Mouse (Mus musculus): ENCODE measurements around the gene Fbxl5.

Gene Fbxl5

GRCm38 (mm10) chr5:43821538-43821937 lies at the start of gene Fbxl5:
TSS of gene Fbxl5 (minus strand) at chr5:43821638.
- DNase-seq, result no peak

GRCm38 (mm10) chr5:43868711-43869600 lies 47.5 kb upstream of the Fbxl5 start:
- DNase-seq, result no peak

- no peak for DNase-seq
Measured at GRCm38 (mm10) chr5:43868253-43868652, 46.8 kb upstream of the Fbxl5 start, which contains the start of gene Cd38. TSS of gene Cd38 (plus strand) at chr5:43868553.

GRCm38 (mm10) chr5:43865316-43865715 lies 43.9 kb upstream of the Fbxl5 start:
- no peak for DNase-seq

- no peak for DNase-seq
Measured at GRCm38 (mm10) chr5:43863642-43864041, 42.2 kb upstream of the Fbxl5 start.

GRCm38 (mm10) chr5:43860670-43861431 lies 39.4 kb upstream of the Fbxl5 start:
- no peak for DNase-seq

- no peak for DNase-seq
Measured at GRCm38 (mm10) chr5:43860096-43860495, 38.7 kb upstream of the Fbxl5 start.

GRCm38 (mm10) chr5:43859663-43860062 lies 38.2 kb upstream of the Fbxl5 start:
- no peak for DNase-seq

- no peak for DNase-seq
Measured at GRCm38 (mm10) chr5:43855769-43856168, 34.3 kb upstream of the Fbxl5 start.

- no peak for DNase-seq
Measured at GRCm38 (mm10) chr5:43853868-43854488, 32.5 kb upstream of the Fbxl5 start.

- DNase-seq, result no peak
Measured at GRCm38 (mm10) chr5:43853096-43853867, 31.8 kb upstream of the Fbxl5 start.

- DNase-seq, result no peak
Measured at GRCm38 (mm10) chr5:43848275-43848674, 26.8 kb upstream of the Fbxl5 start.

- DNase-seq, result no peak
Measured at GRCm38 (mm10) chr5:43847555-43847954, 26.1 kb upstream of the Fbxl5 start.

- no peak for DNase-seq
Measured at GRCm38 (mm10) chr5:43846227-43846626, 24.8 kb upstream of the Fbxl5 start.

GRCm38 (mm10) chr5:43845646-43846045 lies 24.2 kb upstream of the Fbxl5 start:
- no peak for DNase-seq

GRCm38 (mm10) chr5:43845083-43845482 lies 23.6 kb upstream of the Fbxl5 start:
- no peak for DNase-seq

- no peak for DNase-seq
Measured at GRCm38 (mm10) chr5:43842576-43843155, 21.2 kb upstream of the Fbxl5 start.

GRCm38 (mm10) chr5:43842011-43842285 lies 20.5 kb upstream of the Fbxl5 start:
- no peak for DNase-seq

GRCm38 (mm10) chr5:43841144-43842010 lies 19.9 kb upstream of the Fbxl5 start:
- DNase-seq, result no peak

- DNase-seq, result no peak
Measured at GRCm38 (mm10) chr5:43837372-43837771, 15.9 kb upstream of the Fbxl5 start.

- DNase-seq, result no peak
Measured at GRCm38 (mm10) chr5:43836590-43836989, 15.2 kb upstream of the Fbxl5 start.

Data from right cerebral cortex, postnatal 25 days (tissue).